Mouse (Mus musculus) adrenal gland, adult 8-10 months (tissue): Measurements from ENCODE around the gene I830077J02Rik. TPM values are rescaled to one million over a fixed set of nuclear protein-coding genes. Genes with fewer than 3 reads are reported as not detected.

ENCODE experiments used
- DNase-seq: peaks from one replicate; pipeline ENCODE4 v3.0.0; 2022
- total RNA-seq, 4 experiments: library from RNA; stranded (reverse); gene quantifications; 2 replicates each; pipeline ENCODE4 v1.2.4; 2022

Gene I830077J02Rik
- total RNA-seq, 4 experiments from 2014 or later = 0.24 to 1.7 (median 1.2) TPM

GRCm38 (mm10) chr3:105892572-105893495 lies 39.6 kb downstream of the I830077J02Rik start:
- no peak for DNase-seq

- no peak for DNase-seq
Measured at GRCm38 (mm10) chr3:105891760-105892571, 40.5 kb downstream of the I830077J02Rik start.

- DNase-seq = no peak
Measured at GRCm38 (mm10) chr3:105891141-105891540, 41.3 kb downstream of the I830077J02Rik start.

- DNase-seq = no peak
Measured at GRCm38 (mm10) chr3:105890220-105890619, 42.2 kb downstream of the I830077J02Rik start.

- no peak for DNase-seq
Measured at GRCm38 (mm10) chr3:105888961-105889360, 43.5 kb downstream of the I830077J02Rik start.

GRCm38 (mm10) chr3:105883111-105883510 lies 49.4 kb downstream of the I830077J02Rik start:
- DNase-seq = no peak

GRCm38 (mm10) chr3:105882105-105882504 lies 50.4 kb downstream of the I830077J02Rik start:
- no peak for DNase-seq

- DNase-seq = no peak
Measured at GRCm38 (mm10) chr3:105880419-105880818, 52.0 kb downstream of the I830077J02Rik start.

GRCm38 (mm10) chr3:105878751-105879150 lies 53.7 kb downstream of the I830077J02Rik start:
- no peak for DNase-seq

- no peak for DNase-seq
Measured at GRCm38 (mm10) chr3:105877919-105878318, 54.5 kb downstream of the I830077J02Rik start.

- no peak for DNase-seq
Measured at GRCm38 (mm10) chr3:105877252-105877803, 55.1 kb downstream of the I830077J02Rik start.

GRCm38 (mm10) chr3:105876022-105876421 lies 56.4 kb downstream of the I830077J02Rik start:
- peak; percentile 80 for DNase-seq

Other genes with a start within 250 kb of the I830077J02Rik start
- gene Ddx20, start 245.1 kb downstream of the I830077J02Rik start, total RNA-seq = 10 to 100 TPM; 18.5 to 26.4 (median 22.3) TPM
- 1 to 10 TPM; 4.6 to 8.5 (median 5.4) TPM for gene Inka2, start 228.1 kb downstream of the I830077J02Rik start, total RNA-seq
- gene Rap1a, start 131.3 kb downstream of the I830077J02Rik start, total RNA-seq = 100 to 1,000 TPM; 154 to 188 (median 179) TPM
- gene Adora3, start 61.8 kb downstream of the I830077J02Rik start, total RNA-seq = under 1 TPM in 2 of 4 experiments, not detected in 2; 0.27 to 0.46 TPM
- gene Tmigd3, start 61.8 kb downstream of the I830077J02Rik start, total RNA-seq = not detected
- 10 to 100 TPM; 64.5 to 75.9 (median 73.4) TPM for gene Wdr77, start 26.7 kb upstream of the I830077J02Rik start, total RNA-seq
- 100 to 1,000 TPM; 224 to 294 (median 271) TPM for gene Atp5f1, start 27.4 kb upstream of the I830077J02Rik start, total RNA-seq
- 1 to 10 TPM in 3 of 4 experiments, under 1 TPM in 1; 0.93 to 2.4 (median 1.6) TPM for gene Ovgp1, start 41.0 kb upstream of the I830077J02Rik start, total RNA-seq
- gene Pifo, start 82.0 kb upstream of the I830077J02Rik start, total RNA-seq = not detected
- gene Chil5, start 100.2 kb upstream of the I830077J02Rik start, total RNA-seq = not detected
- gene Chia1, start 180.6 kb upstream of the I830077J02Rik start, total RNA-seq = not detected
- gene Chil3, start 234.9 kb upstream of the I830077J02Rik start, total RNA-seq = 1 to 10 TPM in 1 of 4 experiments, under 1 TPM in 2, not detected in 1; 0.32 to 2.1 (median 0.67) TPM